ENCODE assay signal across 8 mouse cellular contexts in genomic region chr5:24482247-24483079, GRCm38 (mm10). TPM values are rescaled to one million over a fixed set of nuclear protein-coding genes. Genes with fewer than 3 reads are reported as not detected.
DNase-seq lines count a peak whose midpoint lies in the region; ATAC-seq and TF ChIP-seq lines count a peak whose summit lies in the region.
"Had no signal": no experiment of that assay in that cellular context is flagged by ENCODE, and none has a peak within 500 bp of the region (broad histone marks: within the 10 kb centered on the region; RNA-seq: fewer than 3 reads in every experiment).

No protein-coding gene starts in this region.

- TF ChIP-seq EP300 in liver, embryonic 14.5 days (IDR thresholded peaks at IDR 0.05; ENCODE audit: low read depth): no peak

- H3K9me3 ChIP-seq in embryonic facial prominence, embryonic 13.5 days: no peaks in the 10 kb centered on the region
- no peaks in the 10 kb centered on the region for H3K9me3 ChIP-seq in liver, embryonic 14.5 days (ENCODE audit: control insufficient read depth, low read length)

- 42% methylated on average over 41 of the region's 41 CpGs for WGBS in embryonic facial prominence, embryonic 13.5 days
- 69% methylated on average over 41 of the region's 41 CpGs for WGBS in liver, embryonic 14.5 days (ENCODE audit: insufficient replicate concordance)

- peak; percentile 78 for DNase-seq in R1 (ENCODE audit: low read depth, low spot score)
- DNase-seq in kidney, adult 8-10 months: peak; percentile 85 to 86
- no peak for DNase-seq in liver, embryonic 14.5 days (ENCODE audit: low read depth in 3 of 3, low spot score in 3 of 3)
- no peak for DNase-seq in retina, embryonic 14.5 days (ENCODE audit: low spot score)
- DNase-seq in adrenal gland, postnatal 14 days: no peak

- peak overlapping the region; percentile 54 for H3K9ac ChIP-seq in embryonic facial prominence, embryonic 13.5 days
- no peak overlapping the region for H3K9ac ChIP-seq in liver, embryonic 14.5 days (replicated peaks)

- H3K4me2 ChIP-seq in embryonic facial prominence, embryonic 13.5 days: no peak overlapping the region
- no peak overlapping the region; the same call in 1 of the 2 replicates for H3K4me2 ChIP-seq in liver, embryonic 14.5 days (ENCODE audit: low read depth)

- peaks cover 32% of the 10 kb centered on the region for H3K4me1 ChIP-seq in embryonic facial prominence, embryonic 13.5 days
- 0 out of 4 replicates have a peak, but pooled peaks cover 0 to 2% of the 10 kb centered on the region in 2 experiments for H3K4me1 ChIP-seq in liver, embryonic 14.5 days (replicated peaks; ENCODE audit: control insufficient read depth in 2 of 2, insufficient read depth in 2 of 2, low read length in 1 of 2)

- no peak overlapping the region for H3K27ac ChIP-seq in embryonic facial prominence, embryonic 13.5 days
- no peak overlapping the region for H3K27ac ChIP-seq in liver, embryonic 14.5 days

- no peak overlapping the region for H3K4me3 ChIP-seq in embryonic facial prominence, embryonic 13.5 days
- no peak overlapping the region for H3K4me3 ChIP-seq in liver, embryonic 14.5 days (ENCODE audit: insufficient read depth in 1 of 2, low read depth in 2 of 2, low read length in 2 of 2)

- H3K27me3 ChIP-seq in embryonic facial prominence, embryonic 13.5 days: 0 out of 2 replicates have a peak, but pooled peaks cover 8% of the 10 kb centered on the region
- H3K27me3 ChIP-seq in liver, embryonic 14.5 days (ENCODE audit: control insufficient read depth, insufficient read depth, low read length): no peaks in the 10 kb centered on the region

- H3K36me3 ChIP-seq in embryonic facial prominence, embryonic 13.5 days: peaks cover 85% of the 10 kb centered on the region
- H3K36me3 ChIP-seq in liver, embryonic 14.5 days (replicated peaks; ENCODE audit: control insufficient read depth, insufficient read depth, low read depth): peaks cover 14% of the 10 kb centered on the region; the same call in 1 of the 2 replicates

- no peak for TF ChIP-seq CTCF in liver, embryonic 14.5 days (IDR thresholded peaks at IDR 0.05; ENCODE audit: low read depth)

- no peak for ATAC-seq in embryonic facial prominence, embryonic 13.5 days (ENCODE audit: insufficient number of reproducible peaks, insufficient read depth, low FRiP score, low TSS enrichment, low read depth)
- ATAC-seq in liver, embryonic 14.5 days (ENCODE audit: insufficient read depth): peak; percentile 57
- no peak for ATAC-seq in megakaryocyte-erythroid progenitor cell, adult 5-6 weeks (replicated peaks; ENCODE audit: low FRiP score, low TSS enrichment, poor library complexity, severe bottlenecking)

RNA-seq across cellular contexts. Expression of gene Agap3, which starts 30.5 kb away (rescaled TPM):
- 31.5 and 31.6 TPM in 2 replicates for polyA plus RNA-seq in embryonic facial prominence, embryonic 13.5 days (2015; fragmentation: Nextera tagmentation; extraction: Ambion mirVana)
- polyA plus RNA-seq in liver, embryonic 14.5 days (2012; rRNA removed): 16.9 and 17.8 TPM in 2 replicates
- polyA plus RNA-seq in liver, embryonic 14.5 days (2014; fragmentation: Nextera tagmentation; extraction: Ambion mirVana): 6.6 and 10.1 TPM in 2 replicates
- total RNA-seq in megakaryocyte-erythroid progenitor cell, adult 5-6 weeks (2014; fragmentation: Nextera tagmentation): 36.5 and 53.3 TPM in 2 replicates
- total RNA-seq in megakaryocyte-erythroid progenitor cell, adult 5-6 weeks (2017): 21.7 and 33.3 TPM in 2 replicates
- 64.0 and 72.0 TPM in 2 replicates for total RNA-seq in adrenal gland, postnatal 14 days (2021)

RNA-seq across cellular contexts. Expression of gene Tmub1, which starts 34.8 kb away (rescaled TPM):
- polyA plus RNA-seq in embryonic facial prominence, embryonic 13.5 days (2015; fragmentation: Nextera tagmentation; extraction: Ambion mirVana): 20.2 and 22.8 TPM in 2 replicates
- polyA plus RNA-seq in liver, embryonic 14.5 days (2012; rRNA removed): 5.3 and 7.6 TPM in 2 replicates
- 4.0 and 6.5 TPM in 2 replicates for polyA plus RNA-seq in liver, embryonic 14.5 days (2014; fragmentation: Nextera tagmentation; extraction: Ambion mirVana)
- 10.5 and 11.4 TPM in 2 replicates for total RNA-seq in megakaryocyte-erythroid progenitor cell, adult 5-6 weeks (2014; fragmentation: Nextera tagmentation)
- total RNA-seq in megakaryocyte-erythroid progenitor cell, adult 5-6 weeks (2017): 5.6 and 6.2 TPM in 2 replicates
- 8.6 and 10.6 TPM in 2 replicates for total RNA-seq in adrenal gland, postnatal 14 days (2021)

RNA-seq across cellular contexts. Expression of gene Fastk, which starts 37.4 kb away (rescaled TPM):
- polyA plus RNA-seq in embryonic facial prominence, embryonic 13.5 days (2015; fragmentation: Nextera tagmentation; extraction: Ambion mirVana): 106 and 109 TPM in 2 replicates
- 59.9 and 82.4 TPM in 2 replicates for polyA plus RNA-seq in liver, embryonic 14.5 days (2012; rRNA removed)
- 40.8 and 47.2 TPM in 2 replicates for polyA plus RNA-seq in liver, embryonic 14.5 days (2014; fragmentation: Nextera tagmentation; extraction: Ambion mirVana)
- total RNA-seq in megakaryocyte-erythroid progenitor cell, adult 5-6 weeks (2014; fragmentation: Nextera tagmentation): 101 and 135 TPM in 2 replicates
- 14.1 and 30.4 TPM in 2 replicates for total RNA-seq in megakaryocyte-erythroid progenitor cell, adult 5-6 weeks (2017)
- total RNA-seq in adrenal gland, postnatal 14 days (2021): 113 and 122 TPM in 2 replicates

RNA-seq across cellular contexts. Expression of gene Gbx1, which starts 44.5 kb away (rescaled TPM):
- 0.11 TPM in 1 of 2 replicates, not detected in the other for polyA plus RNA-seq in embryonic facial prominence, embryonic 13.5 days (2015; fragmentation: Nextera tagmentation; extraction: Ambion mirVana)
- not detected in 2 replicates for polyA plus RNA-seq in liver, embryonic 14.5 days (2012; rRNA removed)
- polyA plus RNA-seq in liver, embryonic 14.5 days (2014; fragmentation: Nextera tagmentation; extraction: Ambion mirVana): not detected in 2 replicates
- not detected in 2 replicates for total RNA-seq in megakaryocyte-erythroid progenitor cell, adult 5-6 weeks (2014; fragmentation: Nextera tagmentation)
- total RNA-seq in megakaryocyte-erythroid progenitor cell, adult 5-6 weeks (2017): not detected in 2 replicates
- total RNA-seq in adrenal gland, postnatal 14 days (2021): not detected in 2 replicates
- total RNA-seq: neutrophil, adult 5-6 weeks had no signal

RNA-seq across cellular contexts. Expression of gene Asb10, which starts 58.3 kb away (rescaled TPM):
- polyA plus RNA-seq in embryonic facial prominence, embryonic 13.5 days (2015; fragmentation: Nextera tagmentation; extraction: Ambion mirVana): 0.56 and 0.63 TPM in 2 replicates
- 0.08 and 0.13 TPM in 2 replicates for polyA plus RNA-seq in liver, embryonic 14.5 days (2012; rRNA removed)
- polyA plus RNA-seq in liver, embryonic 14.5 days (2014; fragmentation: Nextera tagmentation; extraction: Ambion mirVana): not detected in 2 replicates
- not detected in 2 replicates for total RNA-seq in megakaryocyte-erythroid progenitor cell, adult 5-6 weeks (2014; fragmentation: Nextera tagmentation)
- total RNA-seq in megakaryocyte-erythroid progenitor cell, adult 5-6 weeks (2017): not detected in 2 replicates
- 0.15 and 0.19 TPM in 2 replicates for total RNA-seq in adrenal gland, postnatal 14 days (2021)
- total RNA-seq: neutrophil, adult 5-6 weeks had no signal

Comparison
In these comparisons a context has a peak if more than half of its experiments do, and no peak if none do; other contexts are left out.
1. DNase-seq: peak in R1 (single experiment) and kidney, adult 8-10 months (2 of 2); none in liver, embryonic 14.5 days (0 of 3), retina, embryonic 14.5 days (single experiment) and adrenal gland, postnatal 14 days (single experiment).